Mouse (Mus musculus) naive thymus-derived CD4-positive, alpha-beta T cell, adult 2 months (primary cell): ENCODE results near the gene Plekha1.

Experiments
- DNase-seq: peaks from one replicate; pipeline ENCODE4 v3.0.0-alpha.2; 2011; ENCODE audit warnings: low read depth

Gene Plekha1

DNA sequence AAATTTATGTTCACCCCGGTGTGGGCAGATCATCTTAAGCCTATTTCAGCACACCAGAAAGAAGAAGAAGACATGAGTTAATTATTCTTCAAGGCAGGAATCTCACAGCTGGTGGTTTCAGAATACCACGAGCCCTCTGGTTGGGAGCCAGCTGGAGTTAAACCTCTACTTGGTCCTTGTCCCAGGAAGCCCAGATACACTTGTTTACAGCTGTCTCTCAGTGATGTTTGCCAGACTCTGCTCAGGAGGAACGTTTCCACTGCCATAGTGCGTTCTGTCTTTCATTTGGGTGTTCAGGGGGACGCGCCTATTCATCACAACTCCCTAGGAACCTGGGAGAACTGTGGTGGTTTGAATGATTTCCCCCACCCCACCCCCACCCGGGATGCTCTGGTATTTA, 94.3 kb downstream of the Plekha1 start:
- no peak for DNase-seq

DNA sequence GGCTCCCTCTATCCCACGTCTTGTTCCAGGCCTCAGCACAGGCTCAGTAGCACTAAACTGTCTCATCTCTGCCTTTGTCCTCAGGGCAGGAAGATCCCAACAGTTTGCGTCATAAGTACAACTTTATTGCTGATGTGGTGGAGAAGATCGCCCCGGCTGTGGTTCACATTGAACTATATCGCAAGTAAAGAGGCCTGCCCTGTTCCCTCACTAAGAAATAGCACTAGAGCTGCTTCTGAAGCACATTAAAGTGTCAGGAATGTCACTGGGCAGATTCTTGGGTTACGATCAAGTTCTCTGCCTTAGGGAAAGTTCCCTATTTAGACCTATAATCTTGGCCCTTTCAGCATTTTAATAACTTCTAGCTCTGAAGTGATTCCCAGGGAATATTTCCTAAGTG, 95.9 kb downstream of the Plekha1 start:
- DNase-seq = no peak
